Mouse (Mus musculus): ENCODE results near the gene Hnrnpdl. TPM values are rescaled to one million over a fixed set of nuclear protein-coding genes. Genes with fewer than 3 reads are reported as not detected.

The Hnrnpdl gene
- 268 and 279 TPM in 2 replicates for polyA plus RNA-seq (2014; fragmentation: Nextera tagmentation; extraction: Ambion mirVana)

DNA sequence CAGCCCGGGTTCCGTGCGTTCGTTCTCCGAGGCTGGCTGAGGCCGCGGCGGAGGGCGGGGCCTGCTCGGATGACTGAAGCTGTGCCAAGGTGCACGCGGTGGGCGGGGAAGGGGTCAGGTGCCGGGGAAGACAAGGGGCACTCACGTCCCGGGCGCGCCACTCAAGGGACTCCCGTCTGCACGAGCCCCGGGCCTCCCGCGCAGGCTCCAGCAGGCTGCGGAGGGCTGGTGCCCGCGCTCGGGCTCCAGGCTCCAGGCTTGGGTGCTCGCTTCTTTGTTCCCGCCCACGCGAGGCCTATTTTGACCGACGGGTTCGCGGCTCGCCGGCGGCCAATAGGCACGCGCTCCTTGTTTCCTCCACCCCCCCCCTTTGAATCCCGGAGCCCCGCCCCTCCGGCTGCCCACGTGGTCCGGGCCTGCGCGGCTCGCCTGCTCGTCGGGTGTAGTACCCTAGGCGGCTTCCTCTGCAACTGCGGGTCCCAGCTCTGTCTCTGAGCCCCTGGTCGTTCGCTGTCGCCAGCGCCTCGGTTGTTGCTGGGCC lies at the start of gene Hnrnpdl, which contains the start of gene Enoph1:
Gene Hnrnpdl (minus strand): TSS at position 63 of the 541 bp plus-strand sequence.
Gene Enoph1 (plus strand): TSS at position 384 of the 541 bp plus-strand sequence.
- WGBS: under 1% methylated on average over 55 of the region's 57 CpGs
- ATAC-seq (ENCODE audit: low FRiP score, low TSS enrichment): peak; percentile 88
- peaks cover 43% of the 10 kb centered on the region for H3K4me1 ChIP-seq (ENCODE audit: control insufficient read depth, insufficient read depth, low read length)
- DNase-seq: peak; percentile 98
- peak within 1 kb of the TSS; percentile 98 for H3K4me3 ChIP-seq (replicated peaks; ENCODE audit: low read depth, low read length)
- peaks cover 21% of the 10 kb centered on the region for H3K36me3 ChIP-seq (ENCODE audit: control insufficient read depth, insufficient read depth, low read length)
- no peaks in the 10 kb centered on the region for H3K27me3 ChIP-seq (ENCODE audit: control insufficient read depth, insufficient read depth, low read length)
- H3K4me2 ChIP-seq (ENCODE audit: low read length): peak within 1 kb of the TSS; percentile 85
- peak within 1 kb of the TSS; percentile 100 for H3K9ac ChIP-seq (replicated peaks; ENCODE audit: low read length)
- no peaks in the 10 kb centered on the region for H3K9me3 ChIP-seq (ENCODE audit: control insufficient read depth, low read length)
- peak within 1 kb of the TSS; percentile 99 for H3K27ac ChIP-seq (replicated peaks; ENCODE audit: low read depth, low read length)

- H3K27me3 ChIP-seq (ENCODE audit: control insufficient read depth, insufficient read depth, low read length): no peaks in the 10 kb centered on the region
- no peak overlapping the region for H3K9ac ChIP-seq (replicated peaks; ENCODE audit: low read length)
- no peaks in the 10 kb centered on the region for H3K4me1 ChIP-seq (ENCODE audit: control insufficient read depth, insufficient read depth, low read length)
- no peaks in the 10 kb centered on the region for H3K36me3 ChIP-seq (ENCODE audit: control insufficient read depth, insufficient read depth, low read length)
- no peak for ATAC-seq (ENCODE audit: low FRiP score, low TSS enrichment)
- H3K27ac ChIP-seq (replicated peaks; ENCODE audit: low read depth, low read length): no peak overlapping the region; the same call in 1 of the 2 replicates
- H3K9me3 ChIP-seq (ENCODE audit: control insufficient read depth, low read length): no peaks in the 10 kb centered on the region
- no peak overlapping the region for H3K4me2 ChIP-seq (ENCODE audit: low read length)
- H3K4me3 ChIP-seq (replicated peaks; ENCODE audit: low read depth, low read length): no peak overlapping the region
- peak; percentile 51 for DNase-seq
- 74% methylated on average over 8 of the region's 8 CpGs for WGBS
Observed at GRCm38 (mm10) chr5:100085097-100085496, 45.6 kb upstream of the Hnrnpdl start.

DNA sequence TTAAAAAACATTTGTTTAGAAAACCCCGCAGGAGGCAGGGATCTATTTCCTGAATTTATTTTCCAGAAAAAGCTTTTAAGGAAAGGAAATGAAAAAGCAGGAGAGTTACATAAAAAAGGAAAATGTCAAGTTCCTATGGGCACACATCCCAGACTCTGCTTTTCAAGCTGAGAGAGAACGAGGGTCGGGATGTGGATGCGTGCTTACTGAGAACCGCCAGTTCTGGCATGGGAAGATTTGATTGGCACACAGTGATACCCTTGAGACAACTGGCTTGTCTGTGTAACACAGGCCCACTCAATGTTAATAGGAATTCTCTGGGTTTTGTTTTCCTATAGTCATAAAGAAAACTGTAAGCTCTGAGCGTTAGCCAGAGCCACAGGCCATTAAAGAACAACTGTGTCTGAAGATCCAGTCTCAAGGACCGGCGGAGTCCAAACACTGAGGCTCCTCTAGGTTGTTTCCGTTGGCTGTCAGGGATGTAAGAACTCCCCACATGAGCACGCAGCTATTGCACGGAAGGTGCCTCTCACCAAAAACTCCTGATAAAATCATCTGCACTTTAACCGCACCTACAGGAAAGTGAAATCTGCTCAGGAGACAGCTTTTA lies 44.6 kb upstream of the Hnrnpdl start:
- no peaks in the 10 kb centered on the region for H3K36me3 ChIP-seq (ENCODE audit: control insufficient read depth, insufficient read depth, low read length)

DNA sequence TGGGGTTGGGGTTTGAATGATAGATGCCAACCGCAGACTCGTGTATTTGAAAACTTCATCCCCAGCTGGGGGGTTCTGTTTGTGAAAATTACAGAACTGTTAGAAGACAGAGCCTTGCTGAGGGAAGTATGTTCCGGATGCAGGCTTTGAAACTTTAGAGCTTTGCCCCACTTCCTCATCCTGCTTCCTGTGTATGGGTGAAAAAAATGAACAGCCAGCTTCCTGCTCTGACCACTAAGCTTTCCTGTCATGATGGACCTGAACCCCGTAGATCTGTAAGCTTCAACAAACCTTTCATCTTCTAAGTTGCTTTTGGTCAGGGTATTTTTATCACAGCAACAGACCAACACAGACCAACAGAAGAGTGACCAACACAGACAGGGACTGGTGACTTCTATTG lies 42.5 kb upstream of the Hnrnpdl start:
- H3K27ac ChIP-seq (replicated peaks; ENCODE audit: low read depth, low read length): no peak overlapping the region
- 91% methylated on average over 4 of the region's 4 CpGs for WGBS
- no peaks in the 10 kb centered on the region for H3K36me3 ChIP-seq (ENCODE audit: control insufficient read depth, insufficient read depth, low read length)
- H3K9me3 ChIP-seq (ENCODE audit: control insufficient read depth, low read length): no peaks in the 10 kb centered on the region
- H3K9ac ChIP-seq (replicated peaks; ENCODE audit: low read length): no peak overlapping the region
- H3K27me3 ChIP-seq (ENCODE audit: control insufficient read depth, insufficient read depth, low read length): no peaks in the 10 kb centered on the region
- no peak overlapping the region for H3K4me2 ChIP-seq (ENCODE audit: low read length)
- no peak for DNase-seq
- no peak for ATAC-seq (ENCODE audit: low FRiP score, low TSS enrichment)
- no peak overlapping the region for H3K4me3 ChIP-seq (replicated peaks; ENCODE audit: low read depth, low read length)
- 0 out of 2 replicates have a peak, but pooled peaks cover 5% of the 10 kb centered on the region for H3K4me1 ChIP-seq (ENCODE audit: control insufficient read depth, insufficient read depth, low read length)

More for the DNA sequence above, 44.6 kb upstream of the Hnrnpdl start:
- no peak overlapping the region for H3K27ac ChIP-seq (replicated peaks; ENCODE audit: low read depth, low read length)
- no peak for ATAC-seq (ENCODE audit: low FRiP score, low TSS enrichment)
- 0 out of 2 replicates have a peak, but pooled peaks cover 3% of the 10 kb centered on the region for H3K4me1 ChIP-seq (ENCODE audit: control insufficient read depth, insufficient read depth, low read length)
- peak; percentile 67 for DNase-seq
- WGBS: 61% methylated on average over 12 of the region's 12 CpGs
- no peak overlapping the region for H3K4me3 ChIP-seq (replicated peaks; ENCODE audit: low read depth, low read length)
- H3K9me3 ChIP-seq (ENCODE audit: control insufficient read depth, low read length): no peaks in the 10 kb centered on the region
- no peaks in the 10 kb centered on the region for H3K27me3 ChIP-seq (ENCODE audit: control insufficient read depth, insufficient read depth, low read length)
- no peak overlapping the region for H3K4me2 ChIP-seq (ENCODE audit: low read length)
- no peak overlapping the region for H3K9ac ChIP-seq (replicated peaks; ENCODE audit: low read length)

DNA sequence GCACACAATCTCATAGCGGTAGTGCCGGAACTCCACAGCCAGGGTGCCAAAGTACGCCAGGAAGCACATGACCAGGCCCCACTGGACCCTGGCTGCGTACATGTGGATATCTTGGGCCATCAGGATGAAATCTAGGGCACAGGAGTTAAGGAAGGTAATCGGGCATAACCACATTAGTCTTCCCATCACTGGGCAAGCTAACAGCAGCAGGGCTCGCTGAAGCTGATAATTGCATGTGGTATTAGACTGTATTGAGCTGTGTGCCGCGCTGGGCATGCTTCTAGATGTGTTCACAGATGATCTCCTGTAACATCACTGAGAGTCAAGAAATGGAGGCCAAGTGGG lies 40.4 kb upstream of the Hnrnpdl start:
- H3K27me3 ChIP-seq (ENCODE audit: control insufficient read depth, insufficient read depth, low read length): no peaks in the 10 kb centered on the region
- ATAC-seq (ENCODE audit: low FRiP score, low TSS enrichment): no peak
- 75% methylated on average over 8 of the region's 8 CpGs for WGBS
- no peak for DNase-seq
- H3K9ac ChIP-seq (replicated peaks; ENCODE audit: low read length): no peak overlapping the region
- H3K4me2 ChIP-seq (ENCODE audit: low read length): peak overlapping the region; percentile 48; the same call in 1 of the 2 replicates
- H3K36me3 ChIP-seq (ENCODE audit: control insufficient read depth, insufficient read depth, low read length): no peaks in the 10 kb centered on the region
- H3K9me3 ChIP-seq (ENCODE audit: control insufficient read depth, low read length): no peaks in the 10 kb centered on the region
- H3K4me1 ChIP-seq (ENCODE audit: control insufficient read depth, insufficient read depth, low read length): 0 out of 2 replicates have a peak, but pooled peaks cover 5% of the 10 kb centered on the region
- H3K27ac ChIP-seq (replicated peaks; ENCODE audit: low read depth, low read length): no peak overlapping the region
- no peak overlapping the region for H3K4me3 ChIP-seq (replicated peaks; ENCODE audit: low read depth, low read length)

DNA sequence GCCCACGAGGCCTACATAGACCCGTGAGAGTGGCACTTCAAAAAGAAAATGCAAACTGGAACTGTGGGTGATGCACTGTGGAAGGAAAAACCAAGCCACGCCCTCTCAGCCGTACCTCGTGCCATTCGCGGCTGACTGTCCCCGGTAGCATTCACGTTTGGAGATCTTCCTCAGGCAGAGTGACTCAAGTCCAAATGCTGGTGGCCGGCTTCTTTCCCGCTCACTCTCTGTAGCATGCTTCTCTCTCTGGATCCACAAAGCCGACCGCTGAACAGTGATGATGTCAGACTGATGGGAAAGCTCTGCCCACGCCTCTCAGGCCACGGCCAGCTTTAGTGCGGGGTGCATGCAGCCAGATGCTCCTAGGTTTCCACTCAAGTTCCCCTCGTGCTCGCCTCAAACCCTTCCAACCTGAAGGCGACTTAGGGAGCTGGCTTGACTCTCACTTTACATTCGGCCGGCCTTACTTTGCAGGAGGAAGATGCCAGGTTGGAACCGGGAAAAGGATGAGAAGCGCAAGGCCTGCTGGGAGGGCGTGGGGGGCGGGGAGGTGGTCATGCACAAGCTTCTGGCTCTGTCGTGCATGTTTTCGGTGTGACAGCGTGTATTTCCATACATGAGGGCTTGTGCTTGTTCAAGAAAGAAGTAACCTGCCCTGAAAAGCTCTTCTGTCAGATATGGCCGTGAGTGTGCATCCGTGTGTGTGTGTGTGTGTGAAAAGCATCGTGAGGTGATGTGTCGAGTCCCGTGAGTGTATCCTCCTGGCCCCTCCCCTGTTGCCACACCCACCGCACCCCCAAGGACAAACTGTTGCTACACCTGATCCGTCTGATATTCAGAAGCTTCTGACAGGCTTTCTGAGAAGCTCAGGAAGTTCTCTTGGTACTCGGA lies 39.8 kb upstream of the Hnrnpdl start:
- Histone ChIP-seq H3K9ac (replicated peaks; ENCODE audit: low read length) (peak overlapping the region; percentile 43), H3K27me3 (ENCODE audit: control insufficient read depth, insufficient read depth, low read length) (no peaks in the 10 kb centered on the region), H3K4me3 (replicated peaks; ENCODE audit: low read depth, low read length) (peak overlapping the region; percentile 25), H3K36me3 (ENCODE audit: control insufficient read depth, insufficient read depth, low read length) (no peaks in the 10 kb centered on the region), H3K27ac (replicated peaks; ENCODE audit: low read depth, low read length) (no peak overlapping the region), H3K9me3 (ENCODE audit: control insufficient read depth, low read length) (no peaks in the 10 kb centered on the region), H3K4me1 (ENCODE audit: control insufficient read depth, insufficient read depth, low read length) (0 out of 2 replicates have a peak, but pooled peaks cover 5% of the 10 kb centered on the region), H3K4me2 (ENCODE audit: low read length) (peak overlapping the region; percentile 48)
- DNase-seq (peak; percentile 49), ATAC-seq (ENCODE audit: low FRiP score, low TSS enrichment) (peak; percentile 35; the same call in 1 of the 2 replicates)
- WGBS: 31% methylated on average over 36 of the region's 36 CpGs

DNA sequence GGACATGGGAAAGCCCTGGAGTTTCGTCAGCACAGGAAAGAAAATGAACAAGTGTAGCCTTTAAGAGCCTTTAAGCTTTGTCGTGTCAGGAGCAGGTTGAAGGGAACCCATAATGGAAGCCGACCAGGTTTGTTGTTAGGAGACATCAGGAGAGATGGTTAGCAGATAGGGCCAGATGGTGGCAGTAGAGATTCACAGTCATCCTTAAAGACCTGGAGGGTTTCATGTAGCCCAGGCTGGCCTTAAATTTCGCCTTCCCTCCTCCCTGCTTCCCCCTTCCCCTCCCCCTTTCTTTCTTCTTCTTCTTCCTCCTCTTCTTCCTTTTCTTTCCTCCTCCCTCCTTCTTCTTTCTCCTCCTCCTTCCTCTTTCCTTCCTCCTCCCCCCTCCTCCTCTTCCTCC lies 35.1 kb upstream of the Hnrnpdl start:
- Histone ChIP-seq H3K4me3 (replicated peaks; ENCODE audit: low read depth, low read length) (no peak overlapping the region), H3K9ac (replicated peaks; ENCODE audit: low read length) (no peak overlapping the region), H3K36me3 (ENCODE audit: control insufficient read depth, insufficient read depth, low read length) (peaks cover 13% of the 10 kb centered on the region), H3K4me2 (ENCODE audit: low read length) (no peak overlapping the region), H3K9me3 (ENCODE audit: control insufficient read depth, low read length) (no peaks in the 10 kb centered on the region), H3K27ac (replicated peaks; ENCODE audit: low read depth, low read length) (no peak overlapping the region), H3K4me1 (ENCODE audit: control insufficient read depth, insufficient read depth, low read length) (0 out of 2 replicates have a peak, but pooled peaks cover 5% of the 10 kb centered on the region), H3K27me3 (ENCODE audit: control insufficient read depth, insufficient read depth, low read length) (no peaks in the 10 kb centered on the region)
- DNase-seq: peak; percentile 61
- ATAC-seq (ENCODE audit: low FRiP score, low TSS enrichment): no peak
- WGBS: 59% methylated on average over 4 of the region's 4 CpGs

DNA sequence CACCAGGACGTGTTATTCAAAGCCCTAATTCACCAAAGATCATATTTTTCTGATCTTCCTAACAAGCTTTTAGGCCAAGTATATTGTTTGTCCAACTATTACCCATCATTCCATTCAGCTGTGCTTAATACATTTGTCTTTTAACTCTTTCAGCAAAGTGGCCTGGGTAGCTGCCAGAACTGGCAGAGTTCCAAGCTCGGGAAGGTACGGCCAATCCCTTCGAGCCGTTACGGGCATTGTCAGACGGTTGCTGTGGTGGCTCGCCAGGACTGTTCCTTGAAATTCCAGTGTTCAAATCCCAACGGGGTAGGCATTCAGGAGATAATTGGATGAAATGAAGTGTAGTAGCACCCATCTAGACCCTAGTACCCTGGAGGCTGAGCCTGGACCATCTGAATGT lies 33.1 kb upstream of the Hnrnpdl start:
- H3K9ac ChIP-seq (replicated peaks; ENCODE audit: low read length): no peak overlapping the region
- H3K27me3 ChIP-seq (ENCODE audit: control insufficient read depth, insufficient read depth, low read length): no peaks in the 10 kb centered on the region
- peak; percentile 46 for DNase-seq
- no peak overlapping the region for H3K4me2 ChIP-seq (ENCODE audit: low read length)
- no peaks in the 10 kb centered on the region for H3K4me1 ChIP-seq (ENCODE audit: control insufficient read depth, insufficient read depth, low read length)
- H3K4me3 ChIP-seq (replicated peaks; ENCODE audit: low read depth, low read length): no peak overlapping the region
- WGBS: 38% methylated on average over 9 of the region's 9 CpGs
- H3K27ac ChIP-seq (replicated peaks; ENCODE audit: low read depth, low read length): no peak overlapping the region
- peaks cover 26% of the 10 kb centered on the region for H3K36me3 ChIP-seq (ENCODE audit: control insufficient read depth, insufficient read depth, low read length)
- ATAC-seq (ENCODE audit: low FRiP score, low TSS enrichment): no peak
- no peaks in the 10 kb centered on the region for H3K9me3 ChIP-seq (ENCODE audit: control insufficient read depth, low read length)
